Mouse (Mus musculus) gonadal fat pad, adult 2 months (tissue): ENCODE measurements around the gene Ppfibp1. TPM values are rescaled to one million over a fixed set of nuclear protein-coding genes. Genes with fewer than 3 reads are reported as not detected.

Experiments used
- DNase-seq: peaks from one replicate; pipeline ENCODE4 v3.0.0-alpha.2; 2012; ENCODE audit warnings: low read depth
- polyA plus RNA-seq: library from polyadenylated mRNA; depleted of rRNA; stranded (reverse); fragments of >200 nt; gene quantifications from 2 replicates; pipeline ENCODE4 v1.2.3, GENCODE M21; 2012

Gene Ppfibp1
- polyA plus RNA-seq, 1 experiment, result 25.5 TPM

DNA sequence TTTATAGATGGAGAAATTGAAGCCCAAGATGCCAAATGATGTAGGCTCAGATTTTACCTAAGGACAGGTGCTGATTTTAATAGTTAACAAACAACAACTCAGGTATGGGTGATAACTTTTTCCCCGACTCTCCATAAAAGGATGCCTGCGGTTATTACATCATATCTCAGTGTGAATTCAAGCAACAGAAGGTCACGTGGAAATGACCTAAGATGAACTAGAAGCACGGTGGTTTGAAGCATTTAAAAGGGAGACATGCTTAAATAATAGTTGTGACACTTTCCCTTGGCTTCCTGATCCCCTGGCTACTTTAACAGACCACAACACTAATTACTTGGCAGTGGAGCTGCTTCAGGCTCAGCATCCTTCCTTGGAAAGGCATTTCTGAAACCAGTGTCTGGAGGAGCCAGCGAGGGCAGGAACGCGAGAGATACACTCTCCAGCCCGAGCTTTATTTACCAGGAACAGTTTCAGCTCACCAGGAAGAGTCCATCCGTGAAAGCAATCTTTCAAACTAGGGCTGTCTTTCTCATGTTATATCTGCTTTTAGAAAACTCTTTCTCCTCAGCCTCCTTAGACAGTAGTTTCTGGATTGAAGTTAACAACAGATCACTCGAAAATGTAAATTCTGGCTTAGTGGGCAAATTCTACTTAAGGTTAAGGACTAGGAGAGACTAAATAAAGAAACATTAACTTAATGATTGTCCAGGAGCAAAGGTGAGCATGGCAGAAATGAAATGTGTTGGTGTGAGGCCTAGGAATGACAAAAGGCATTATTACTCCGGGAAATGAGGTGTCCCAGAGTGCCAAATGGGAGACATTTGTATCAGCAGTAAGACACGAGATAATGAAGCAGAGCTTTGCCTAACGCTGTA, 6.2 kb upstream of the Ppfibp1 start:
- no peak for DNase-seq

GRCm38 (mm10) chr6:146883426-146883825, 4.9 kb upstream of the Ppfibp1 start:
- DNase-seq, result no peak

- DNase-seq, result no peak
Observed at GRCm38 (mm10) chr6:146884171-146884570, 4.1 kb upstream of the Ppfibp1 start.

- DNase-seq, result no peak
Observed at GRCm38 (mm10) chr6:146884851-146885250, 3.4 kb upstream of the Ppfibp1 start.

DNA sequence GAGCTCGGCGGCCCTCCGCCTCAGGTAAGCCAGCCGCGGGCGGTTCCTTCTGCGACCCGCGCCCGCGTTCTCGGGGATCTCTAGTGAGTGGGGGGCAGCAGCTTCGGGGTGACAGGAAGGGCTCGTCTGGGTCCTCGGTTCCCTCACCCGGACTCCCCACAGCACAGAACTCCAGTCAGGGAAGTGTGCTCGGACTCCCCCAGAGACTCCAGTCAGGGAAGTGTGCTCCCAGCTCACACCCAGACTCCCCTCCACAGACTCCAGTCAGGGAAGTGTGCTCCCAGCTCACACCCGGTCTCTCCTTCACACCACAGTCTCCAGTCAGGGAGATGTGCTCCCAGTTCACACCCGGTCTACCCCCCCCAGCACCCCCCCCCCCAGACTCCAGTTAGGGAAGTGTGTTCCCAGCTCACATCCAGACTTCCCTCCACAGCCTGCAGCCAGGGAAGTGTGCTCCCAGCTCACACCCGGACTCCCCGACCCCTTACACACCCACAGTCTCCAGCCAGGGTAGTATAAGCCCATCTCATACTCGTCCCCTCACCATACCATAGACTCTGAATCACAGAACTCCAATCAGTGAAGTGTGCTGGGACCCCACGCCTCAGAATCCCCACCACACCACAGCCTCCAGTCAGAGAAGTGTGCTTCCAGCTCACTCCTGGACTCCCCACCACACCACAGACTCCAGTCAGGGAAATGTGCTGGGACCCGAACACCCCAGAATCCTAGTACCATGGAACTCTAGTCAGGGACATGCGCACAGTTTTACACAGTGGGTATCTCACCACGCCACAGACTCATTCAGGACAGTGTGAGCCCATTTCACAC, 588 bp downstream of the Ppfibp1 start:
- no peak for DNase-seq

DNA sequence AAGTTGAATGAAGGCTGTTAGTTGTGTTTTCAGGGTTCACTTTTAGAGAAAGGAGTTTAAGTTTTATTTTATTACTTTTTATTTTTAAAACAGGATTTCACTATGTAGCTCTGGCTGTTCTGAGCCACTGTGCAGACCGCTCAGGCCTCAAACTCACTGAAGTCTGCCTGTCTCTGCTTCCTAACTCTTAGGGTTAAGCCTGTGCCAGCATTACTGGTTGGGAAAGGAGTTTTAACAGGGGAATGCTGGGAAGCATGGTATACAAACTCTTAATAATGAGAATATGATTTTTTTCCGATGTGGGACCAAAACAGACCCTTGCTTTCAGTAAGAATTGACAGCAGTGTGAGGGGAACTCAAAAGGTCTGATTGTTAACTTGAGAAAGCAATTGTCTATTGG, 1.9 kb downstream of the Ppfibp1 start:
- no peak for DNase-seq

- no peak for DNase-seq
Observed at GRCm38 (mm10) chr6:146890633-146891032, 2.3 kb downstream of the Ppfibp1 start.

GRCm38 (mm10) chr6:146893890-146894289, 5.6 kb downstream of the Ppfibp1 start:
- no peak for DNase-seq

DNA sequence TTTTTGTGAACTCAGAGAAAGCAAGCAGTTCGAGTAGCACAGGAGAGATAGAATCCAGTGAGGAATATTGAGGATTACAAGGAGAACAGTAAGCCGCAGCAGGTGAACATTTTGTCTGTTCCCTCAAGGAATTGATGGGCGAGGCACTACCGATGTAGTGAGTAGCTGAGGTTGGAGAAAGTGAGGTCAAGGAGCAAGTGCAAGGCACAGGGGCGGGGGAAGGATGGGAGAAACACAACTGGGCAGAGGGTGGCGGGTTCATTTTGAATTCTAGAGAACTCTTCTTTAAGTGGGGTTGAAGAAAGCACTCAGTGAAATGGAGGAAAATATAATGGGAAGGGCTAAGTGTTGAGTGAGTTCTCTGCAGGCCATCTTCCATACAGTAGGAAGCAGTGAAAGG, 10.4 kb downstream of the Ppfibp1 start:
- no peak for DNase-seq

DNA sequence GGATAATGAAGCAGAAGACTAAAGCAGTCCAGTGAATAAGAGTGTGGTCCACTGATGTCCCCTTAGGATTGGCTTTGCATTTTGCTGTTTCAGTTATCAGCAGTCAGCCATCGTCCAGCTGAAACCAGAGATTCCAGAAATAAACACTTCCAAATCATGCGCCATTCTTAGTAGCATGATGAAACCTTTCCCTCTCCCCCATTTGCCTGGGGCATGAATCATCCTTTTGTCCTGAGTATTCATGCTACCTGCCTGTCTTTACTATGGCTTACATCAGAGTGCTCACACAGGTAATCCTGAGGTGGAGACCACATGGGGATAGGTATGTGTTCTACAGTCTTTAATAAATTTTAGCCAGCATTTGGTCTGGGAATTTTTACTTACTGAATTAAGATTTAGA, 11.4 kb downstream of the Ppfibp1 start:
- DNase-seq, result no peak

- no peak for DNase-seq
Observed at GRCm38 (mm10) chr6:146901929-146902328, 13.6 kb downstream of the Ppfibp1 start.

DNA sequence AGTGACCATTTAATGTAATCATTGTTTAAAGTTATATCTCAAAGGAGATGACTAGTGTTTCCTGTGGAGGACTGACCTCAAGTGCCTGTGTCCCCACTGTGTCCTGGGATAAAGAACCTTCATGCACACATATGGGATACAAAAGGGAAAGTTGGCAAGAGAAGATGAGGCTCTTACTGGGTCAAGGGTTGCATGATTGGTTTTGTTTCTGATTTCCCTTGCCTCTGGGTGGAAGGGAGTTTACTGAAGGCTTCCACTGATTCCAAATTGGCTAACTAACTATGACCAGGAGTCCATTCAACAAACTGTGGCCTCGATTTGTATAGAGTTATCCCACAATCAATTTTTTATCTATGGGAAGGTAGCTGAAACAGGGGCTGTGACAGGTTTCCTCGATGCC, 15.3 kb downstream of the Ppfibp1 start:
- DNase-seq, result no peak

- no peak for DNase-seq
Observed at GRCm38 (mm10) chr6:146904707-146905106, 16.4 kb downstream of the Ppfibp1 start.

- no peak for DNase-seq
Observed at GRCm38 (mm10) chr6:146906000-146906786, 17.9 kb downstream of the Ppfibp1 start.

- DNase-seq, result no peak
Observed at GRCm38 (mm10) chr6:146907061-146907794, 18.9 kb downstream of the Ppfibp1 start.

DNA sequence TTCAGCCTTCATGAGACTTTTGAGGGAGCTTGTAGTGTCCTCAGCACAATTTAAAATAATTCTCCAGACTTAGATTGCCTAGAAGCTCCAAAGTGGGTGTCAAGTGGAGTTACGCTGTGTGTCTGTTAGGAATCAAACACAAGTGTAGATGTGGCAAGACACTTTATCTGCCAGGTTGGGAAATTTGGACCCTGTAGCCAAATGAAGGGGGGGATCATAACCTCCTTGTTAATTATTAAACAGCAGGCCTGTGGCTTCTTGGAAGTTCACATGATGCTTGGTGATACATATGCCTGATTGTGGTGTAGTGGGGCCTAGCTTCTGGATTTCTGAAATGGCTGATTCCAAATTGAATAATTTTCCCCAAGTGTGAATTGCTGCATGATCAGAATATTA, 19.5 kb downstream of the Ppfibp1 start:
- DNase-seq, result no peak

GRCm38 (mm10) chr6:146908801-146909200, 20.5 kb downstream of the Ppfibp1 start:
- no peak for DNase-seq

DNA sequence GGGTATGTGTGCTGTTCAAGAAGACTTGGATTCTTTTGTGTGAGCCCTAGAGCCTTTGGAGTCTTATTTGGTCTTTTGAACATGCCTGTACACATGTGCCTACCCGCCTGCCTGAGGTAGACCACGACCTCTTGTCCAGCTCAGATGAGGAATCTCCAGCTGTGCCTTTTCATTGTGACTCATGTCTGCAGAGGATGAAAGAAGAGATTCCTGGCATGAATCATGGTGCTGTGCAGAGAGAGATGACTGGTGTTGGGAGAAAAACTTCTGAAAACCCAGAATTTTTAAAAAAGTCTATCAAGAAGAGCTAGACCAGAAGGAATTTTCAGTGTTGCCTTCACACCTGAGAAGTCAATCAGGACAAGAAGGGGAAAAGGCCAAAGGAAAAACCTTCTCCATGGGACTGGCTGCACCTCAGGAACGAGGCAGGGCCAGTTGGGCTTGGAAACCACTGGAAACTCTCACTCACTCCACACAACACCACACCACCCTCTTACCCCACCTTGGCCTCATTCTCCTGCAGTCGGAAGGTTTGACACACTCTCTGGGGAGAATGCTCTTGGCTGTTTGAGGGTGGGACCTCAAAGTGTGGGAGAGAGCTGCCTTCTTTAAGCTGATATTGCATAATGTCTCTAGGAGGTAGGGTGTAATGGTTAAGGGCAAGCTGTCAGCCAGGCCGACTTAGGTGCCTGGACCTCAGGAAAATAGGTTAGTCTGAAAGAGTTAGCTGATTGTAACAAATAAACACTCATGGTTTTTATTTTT, 21.6 kb downstream of the Ppfibp1 start:
- no peak for DNase-seq

- DNase-seq, result no peak
Observed at GRCm38 (mm10) chr6:146910801-146911200, 22.5 kb downstream of the Ppfibp1 start.

GRCm38 (mm10) chr6:146912835-146913488, 24.7 kb downstream of the Ppfibp1 start:
- DNase-seq, result no peak
